In the genomic region with DNA sequence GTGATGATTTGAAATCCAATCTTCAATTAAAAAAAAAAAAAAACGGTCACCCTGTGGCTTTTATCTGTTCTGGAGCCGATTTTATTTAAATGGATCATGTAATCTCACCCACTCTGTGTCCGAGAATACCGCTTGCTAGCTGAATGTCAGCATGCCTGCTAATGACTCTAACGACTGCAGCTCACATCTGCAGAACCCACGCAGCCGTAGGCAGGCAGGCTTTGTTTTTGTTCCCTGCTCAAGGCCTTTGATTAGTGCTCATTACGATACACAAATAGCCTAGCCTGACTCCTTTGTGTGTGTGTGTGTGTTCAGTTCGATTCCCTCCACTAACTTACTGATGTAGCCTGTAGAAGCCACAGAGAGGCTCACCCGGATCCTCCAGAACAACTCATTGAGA, we compare ENCODE assay signal across 20 mouse cellular contexts.
DNase-seq lines count a peak whose midpoint lies in the region; ATAC-seq and TF ChIP-seq lines count a peak whose summit lies in the region.
"Had no signal": no experiment of that assay in that cellular context is flagged by ENCODE, and none has a peak within 500 bp of the region (broad histone marks: within the 10 kb centered on the region; RNA-seq: fewer than 3 reads in every experiment).

No protein-coding gene starts in this region.

- WGBS in kidney, postnatal 0 days: 31% methylated on average over 10 of the region's 10 CpGs
- 46% methylated on average over 10 of the region's 10 CpGs for WGBS in midbrain, postnatal 0 days
- 50% methylated on average over 10 of the region's 10 CpGs for WGBS in midbrain, embryonic 13.5 days
- whole genome bisulfite sequencing in forebrain, embryonic 14.5 days: 10% methylated on average over 10 of the region's 10 CpGs

- H3K4me1 ChIP-seq in kidney, postnatal 0 days (replicated peaks; ENCODE audit: insufficient read depth, low read length): no peaks in the 10 kb centered on the region
- H3K4me1 ChIP-seq in midbrain, postnatal 0 days (ENCODE audit: insufficient read depth, low read length): no peaks in the 10 kb centered on the region
- H3K4me1 ChIP-seq in midbrain, embryonic 13.5 days (replicated peaks): 0 out of 2 replicates have a peak, but pooled peaks cover 4% of the 10 kb centered on the region
- peaks cover 9% of the 10 kb centered on the region; the same call in 1 of the 2 replicates for H3K4me1 ChIP-seq in forebrain, embryonic 14.5 days (ENCODE audit: control insufficient read depth, insufficient read depth, low read length)
- H3K4me1 ChIP-seq: midbrain, embryonic 12.5 days; neural tube, embryonic 12.5 days had no signal

- DNase-seq in kidney, postnatal 0 days (ENCODE audit: low spot score): peak; percentile 10
- no peak for DNase-seq in kidney, postnatal 14 days
- DNase-seq in midbrain, postnatal 0 days (ENCODE audit: low spot score): peak; percentile 22
- DNase-seq in forebrain, embryonic 14.5 days (ENCODE audit: low spot score): peak; percentile 63
- peak; percentile 64 for DNase-seq in telencephalon, adult 2 months (ENCODE audit: low read depth, low spot score)
- DNase-seq: adrenal gland, postnatal 14 days; B cell, adult 2 months; cerebellum, adult 9-10 months; heart, postnatal 4 days; kidney, adult 8-10 months; left cerebral cortex, postnatal 4 days; lung, adult 18-20 months; lung, postnatal 4 days; thymus, adult 2 months had no signal

- H3K27ac ChIP-seq in kidney, postnatal 0 days: no peak overlapping the region
- no peak overlapping the region for H3K27ac ChIP-seq in midbrain, postnatal 0 days (ENCODE audit: low read depth, low read length)
- H3K27ac ChIP-seq in midbrain, embryonic 13.5 days: no peak overlapping the region
- H3K27ac ChIP-seq in forebrain, embryonic 14.5 days (ENCODE audit: low read depth, low read length): no peak overlapping the region
- H3K27ac ChIP-seq: embryonic facial prominence, embryonic 12.5 days; midbrain, embryonic 12.5 days; neural tube, embryonic 12.5 days had no signal

- no peak overlapping the region for H3K4me3 ChIP-seq in kidney, postnatal 0 days (replicated peaks; ENCODE audit: low read depth, low read length)
- no peak overlapping the region for H3K4me3 ChIP-seq in midbrain, postnatal 0 days (ENCODE audit: low read depth, low read length)
- H3K4me3 ChIP-seq in midbrain, embryonic 13.5 days (replicated peaks): no peak overlapping the region
- H3K4me3 ChIP-seq in forebrain, embryonic 14.5 days (ENCODE audit: low read depth, low read length): no peak overlapping the region
- H3K4me3 ChIP-seq: embryonic facial prominence, embryonic 12.5 days; midbrain, embryonic 12.5 days; neural tube, embryonic 12.5 days had no signal

- no peak overlapping the region for H3K4me2 ChIP-seq in kidney, postnatal 0 days (ENCODE audit: low read length)
- H3K4me2 ChIP-seq in midbrain, postnatal 0 days (ENCODE audit: low read depth, low read length, poor library complexity, severe bottlenecking): no peak overlapping the region
- no peak overlapping the region for H3K4me2 ChIP-seq in midbrain, embryonic 13.5 days (replicated peaks)
- no peak overlapping the region for H3K4me2 ChIP-seq in forebrain, embryonic 14.5 days (ENCODE audit: low read length)
- H3K4me2 ChIP-seq: embryonic facial prominence, embryonic 12.5 days; midbrain, embryonic 12.5 days; neural tube, embryonic 12.5 days had no signal

- H3K9ac ChIP-seq in kidney, postnatal 0 days (ENCODE audit: low read depth, low read length): no peak overlapping the region
- H3K9ac ChIP-seq in midbrain, postnatal 0 days (replicated peaks; ENCODE audit: low read length, poor library complexity, severe bottlenecking): no peak overlapping the region
- no peak overlapping the region for H3K9ac ChIP-seq in midbrain, embryonic 13.5 days (replicated peaks)
- H3K9ac ChIP-seq in forebrain, embryonic 14.5 days (ENCODE audit: low read length): no peak overlapping the region
- H3K9ac ChIP-seq: embryonic facial prominence, embryonic 12.5 days; midbrain, embryonic 12.5 days; neural tube, embryonic 12.5 days had no signal

- no peaks in the 10 kb centered on the region for H3K27me3 ChIP-seq in kidney, postnatal 0 days (ENCODE audit: insufficient read depth, low read length)
- H3K27me3 ChIP-seq in midbrain, postnatal 0 days (ENCODE audit: insufficient read depth, low read length): no peaks in the 10 kb centered on the region
- no peaks in the 10 kb centered on the region for H3K27me3 ChIP-seq in midbrain, embryonic 13.5 days
- no peaks in the 10 kb centered on the region for H3K27me3 ChIP-seq in forebrain, embryonic 14.5 days (replicated peaks; ENCODE audit: control insufficient read depth, insufficient read depth, low read length)
- H3K27me3 ChIP-seq: embryonic facial prominence, embryonic 12.5 days; midbrain, embryonic 12.5 days; neural tube, embryonic 12.5 days had no signal

- no peak for TF ChIP-seq CTCF in kidney, postnatal 0 days (IDR thresholded peaks at IDR 0.05; ENCODE audit: low read depth)
- TF ChIP-seq CTCF in midbrain, postnatal 0 days (IDR thresholded peaks at IDR 0.05): no peak

- ATAC-seq in kidney, postnatal 0 days (replicated peaks; ENCODE audit: low FRiP score, low read depth): no peak
- no peak for ATAC-seq in midbrain, postnatal 0 days (ENCODE audit: low FRiP score)
- no peak for ATAC-seq in midbrain, embryonic 13.5 days
- ATAC-seq in forebrain, embryonic 14.5 days: no peak
- no peak for ATAC-seq in megakaryocyte-erythroid progenitor cell, adult 5-6 weeks (replicated peaks; ENCODE audit: low FRiP score, low TSS enrichment, poor library complexity, severe bottlenecking)
- ATAC-seq: inflammation-experienced regulatory T-cells, adult 6 months had no signal

- no peaks in the 10 kb centered on the region for H3K9me3 ChIP-seq in kidney, postnatal 0 days (replicated peaks; ENCODE audit: low read length)
- H3K9me3 ChIP-seq in midbrain, postnatal 0 days (ENCODE audit: low read length): no peaks in the 10 kb centered on the region
- no peaks in the 10 kb centered on the region for H3K9me3 ChIP-seq in midbrain, embryonic 13.5 days
- H3K9me3 ChIP-seq in forebrain, embryonic 14.5 days (replicated peaks; ENCODE audit: control insufficient read depth, low read length): no peaks in the 10 kb centered on the region
- H3K9me3 ChIP-seq: embryonic facial prominence, embryonic 12.5 days; midbrain, embryonic 12.5 days; neural tube, embryonic 12.5 days had no signal

- no peaks in the 10 kb centered on the region for H3K36me3 ChIP-seq in kidney, postnatal 0 days (ENCODE audit: insufficient read depth, low read length)
- H3K36me3 ChIP-seq in midbrain, postnatal 0 days (ENCODE audit: insufficient read depth, low read length): no peaks in the 10 kb centered on the region
- no peaks in the 10 kb centered on the region for H3K36me3 ChIP-seq in midbrain, embryonic 13.5 days
- no peaks in the 10 kb centered on the region for H3K36me3 ChIP-seq in forebrain, embryonic 14.5 days (ENCODE audit: control insufficient read depth, insufficient read depth, low read length)
- H3K36me3 ChIP-seq: embryonic facial prominence, embryonic 12.5 days; midbrain, embryonic 12.5 days; neural tube, embryonic 12.5 days had no signal
